Mouse (Mus musculus): ENCODE data around the gene Cdh13. TPM values are rescaled to one million over a fixed set of nuclear protein-coding genes. Genes with fewer than 3 reads are reported as not detected.

Gene Cdh13
- total RNA-seq, 4 experiments from 2014 or later: 74.1 to 101 (median 94.7) TPM

- DNase-seq (ENCODE audit: low spot score in 2 of 2): no peak
These were observed 12.9 kb downstream of the Cdh13 start for GRCm38 (mm10) chr8:118296477-118296876.

GRCm38 (mm10) chr8:118306957-118307356 is 23.4 kb downstream of the Cdh13 start:
- no peak for DNase-seq (ENCODE audit: low spot score in 2 of 2)

- no peak for DNase-seq (ENCODE audit: low spot score in 2 of 2)
These were observed 25.6 kb downstream of the Cdh13 start for GRCm38 (mm10) chr8:118309106-118309505.

- peak; percentile 13 to 16 for DNase-seq (ENCODE audit: low spot score in 2 of 2)
These were observed 30.1 kb downstream of the Cdh13 start for GRCm38 (mm10) chr8:118313426-118314187.

- DNase-seq (ENCODE audit: low spot score in 2 of 2): no peak
These were observed 30.6 kb downstream of the Cdh13 start for GRCm38 (mm10) chr8:118314188-118314563.

GRCm38 (mm10) chr8:118314932-118315331 is 31.4 kb downstream of the Cdh13 start:
- DNase-seq (ENCODE audit: low spot score in 2 of 2): no peak

GRCm38 (mm10) chr8:118316440-118316839 is 32.9 kb downstream of the Cdh13 start:
- DNase-seq (ENCODE audit: low spot score in 2 of 2): no peak

GRCm38 (mm10) chr8:118320566-118320965 is 37.0 kb downstream of the Cdh13 start:
- DNase-seq (ENCODE audit: low spot score in 2 of 2): no peak

GRCm38 (mm10) chr8:118323421-118323820 is 39.9 kb downstream of the Cdh13 start:
- no peak for DNase-seq (ENCODE audit: low spot score in 2 of 2)

- DNase-seq (ENCODE audit: low spot score in 2 of 2): no peak
These were observed 51.4 kb downstream of the Cdh13 start for GRCm38 (mm10) chr8:118334933-118335332.

- DNase-seq (ENCODE audit: low spot score in 2 of 2): no peak
These were observed 56.2 kb downstream of the Cdh13 start for GRCm38 (mm10) chr8:118339711-118340110.

DNA sequence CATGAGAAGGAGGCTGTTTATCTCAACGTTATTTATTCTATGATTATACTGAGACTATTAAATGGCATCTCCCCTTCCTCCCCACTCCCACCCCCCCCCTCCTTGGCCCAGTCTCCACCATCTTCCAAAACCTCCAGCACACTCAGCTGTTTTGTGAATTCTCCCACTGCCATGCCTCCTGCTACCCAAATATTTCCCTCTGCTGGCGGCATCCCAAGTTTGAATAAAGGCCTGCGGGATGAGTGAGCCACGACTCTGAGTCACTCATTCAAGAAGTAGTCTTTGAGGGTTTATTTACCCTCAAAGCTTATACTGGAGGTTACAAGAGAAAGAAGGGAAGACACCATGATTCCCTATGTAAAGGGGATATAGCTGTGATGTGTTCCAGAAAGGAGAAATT is 59.7 kb downstream of the Cdh13 start:
- DNase-seq (ENCODE audit: low spot score in 2 of 2): no peak

- DNase-seq (ENCODE audit: low spot score in 2 of 2): no peak
These were observed 65.4 kb downstream of the Cdh13 start for GRCm38 (mm10) chr8:118348710-118349489.

DNA sequence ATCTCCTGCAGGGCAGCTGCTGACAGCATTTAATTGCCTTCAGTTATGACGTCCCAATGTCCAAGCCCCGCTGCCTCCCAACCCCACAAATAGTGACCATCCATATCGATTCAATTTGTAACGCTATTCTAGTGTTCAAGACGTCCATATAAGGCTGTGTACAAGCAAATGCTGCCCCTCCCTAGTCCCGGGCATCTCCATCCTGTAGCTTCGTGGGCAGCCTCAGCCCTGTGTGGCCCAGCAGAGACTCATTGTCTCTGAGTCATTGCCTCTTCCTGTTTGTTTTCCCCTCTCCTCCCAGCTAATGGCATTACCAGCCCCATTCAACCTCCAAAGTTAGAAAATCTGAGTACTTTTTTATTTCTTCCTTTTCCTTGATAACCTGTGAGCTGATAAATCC is 66.6 kb downstream of the Cdh13 start:
- DNase-seq (ENCODE audit: low spot score in 2 of 2): no peak

- DNase-seq (ENCODE audit: low spot score in 2 of 2): no peak
These were observed 69.5 kb downstream of the Cdh13 start for GRCm38 (mm10) chr8:118353022-118353421.

DNA sequence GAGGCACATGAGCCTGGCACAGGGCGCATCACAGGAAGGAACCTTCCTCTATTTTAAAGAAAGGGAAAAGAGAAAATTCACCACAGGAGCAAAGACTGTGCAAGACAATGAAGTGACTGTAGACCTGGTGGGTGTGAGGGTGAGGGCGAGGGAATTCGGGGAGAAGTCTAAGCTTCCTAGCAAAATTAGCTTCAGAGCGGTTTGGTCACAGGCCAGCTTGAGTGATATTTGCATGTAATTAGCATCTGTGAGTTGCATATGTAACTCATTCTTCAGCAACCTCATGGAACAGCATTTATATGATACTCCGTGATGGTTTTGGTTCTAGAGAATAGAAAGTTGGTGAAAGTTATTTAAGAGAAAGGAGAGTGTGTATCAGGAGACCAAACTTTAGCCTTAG is 73.5 kb downstream of the Cdh13 start:
- DNase-seq (ENCODE audit: low spot score in 2 of 2): no peak

GRCm38 (mm10) chr8:118357596-118357995 is 74.1 kb downstream of the Cdh13 start:
- DNase-seq (ENCODE audit: low spot score in 2 of 2): no peak

DNA sequence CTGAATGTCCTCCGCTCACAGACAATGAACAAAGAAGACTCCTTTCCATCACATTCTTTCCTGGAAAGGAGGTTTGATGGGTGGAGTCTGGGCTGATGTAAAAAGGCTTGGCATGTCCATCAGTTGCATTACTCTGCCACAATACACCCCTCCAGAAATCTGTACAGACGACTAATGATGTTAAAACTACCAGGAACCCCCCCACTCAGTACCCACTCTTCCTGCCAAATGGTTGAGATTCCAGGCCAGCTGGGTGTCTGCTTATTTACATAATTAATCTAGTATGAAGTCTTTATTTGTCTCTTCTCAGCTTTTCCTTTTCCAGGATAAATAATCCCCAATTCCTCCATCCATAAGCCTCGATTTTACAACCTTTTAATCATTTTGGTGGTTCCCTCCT is 80.2 kb downstream of the Cdh13 start:
- DNase-seq (ENCODE audit: low spot score in 2 of 2): no peak

GRCm38 (mm10) chr8:118373092-118373491 is 89.6 kb downstream of the Cdh13 start:
- DNase-seq (ENCODE audit: low spot score in 2 of 2): no peak

DNA sequence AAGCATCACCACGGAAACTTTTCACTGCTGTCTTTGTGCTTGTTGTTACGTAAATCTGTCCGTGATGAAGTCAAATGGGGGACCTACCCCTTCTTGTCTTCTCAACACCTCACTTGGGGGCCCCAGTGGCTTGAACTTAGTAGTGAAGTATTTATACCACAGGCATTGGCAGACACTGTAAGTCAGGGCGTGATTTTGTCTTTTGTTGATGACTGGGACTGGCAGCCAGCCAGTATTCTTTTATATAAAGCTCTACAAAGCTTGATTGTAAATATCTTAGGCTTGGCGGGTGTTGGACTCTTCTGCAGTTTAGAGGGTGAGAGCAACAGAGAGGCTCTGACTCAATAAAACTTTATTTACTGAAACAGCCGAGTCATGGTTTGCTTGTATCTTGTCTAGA is 91.2 kb downstream of the Cdh13 start:
- no peak for DNase-seq (ENCODE audit: low spot score in 2 of 2)

- peak; percentile 30 to 55 for DNase-seq (ENCODE audit: low spot score in 2 of 2)
These were observed 93.3 kb downstream of the Cdh13 start for GRCm38 (mm10) chr8:118376791-118377190.

DNA sequence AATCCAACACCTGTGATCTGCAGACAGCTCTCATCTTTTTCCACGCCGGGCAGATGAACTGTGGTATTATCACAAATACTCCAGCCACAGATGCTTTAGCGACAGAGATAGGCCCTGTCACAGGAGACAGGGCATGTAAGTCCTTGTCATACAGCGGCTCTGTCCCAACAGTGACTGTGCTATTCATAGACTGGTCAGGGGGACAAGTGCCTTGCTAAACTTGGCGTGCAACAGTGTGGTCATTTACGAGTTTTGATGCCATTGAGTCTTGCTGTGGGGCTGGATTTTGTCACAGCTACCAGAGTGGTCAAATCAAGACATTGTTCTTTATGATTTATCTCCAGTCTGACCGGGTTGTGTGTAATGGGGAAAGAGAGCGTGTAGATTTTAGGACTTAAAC is 95.5 kb downstream of the Cdh13 start:
- DNase-seq (ENCODE audit: low spot score in 2 of 2): peak in 1 of 2 experiments; percentile 28

- DNase-seq (ENCODE audit: low spot score in 2 of 2): no peak
These were observed 96.1 kb downstream of the Cdh13 start for GRCm38 (mm10) chr8:118379657-118380056.

All from gastrocnemius, adult 8-10 months (tissue).